Mouse (Mus musculus) intestine, postnatal 0 days (tissue): ENCODE results near the gene Fgf7. TPM values are rescaled to one million over a fixed set of nuclear protein-coding genes. Genes with fewer than 3 reads are reported as not detected.

Experiments used
- ATAC-seq: fragments of 200-750 bp; cut with Nextera tagmentation; 2 replicates; pipeline ENCODE4 v1.8.0; 2017; ENCODE audit warnings: mild to moderate bottlenecking, moderate TSS enrichment, moderate library complexity
- H3K27ac ChIP-seq: fragments of 300-500 bp; sonication (generic); 2 replicates; pipeline ENCODE4 v1.5.1; 2014; ENCODE audit warnings: mild to moderate bottlenecking, low read depth, low read length, moderate library complexity
- H3K27me3 ChIP-seq: fragments of 300-500 bp; sonication (generic); replicated peaks from 2 replicates; pipeline ENCODE4 v1.6.1; 2014; ENCODE audit warnings: low read length, mixed read lengths; ENCODE audit not compliant: control insufficient read depth, insufficient read depth
- H3K36me3 ChIP-seq: fragments of 300-500 bp; sonication (generic); 2 replicates; pipeline ENCODE4 v1.6.1; 2014; ENCODE audit warnings: mild to moderate bottlenecking, moderate library complexity; ENCODE audit not compliant: control insufficient read depth, insufficient read depth
- H3K4me1 ChIP-seq: fragments of 300-500 bp; sonication (generic); replicated peaks from 2 replicates; pipeline ENCODE4 v1.6.1; 2014; ENCODE audit warnings: antibody characterized with exemption, low read length, mixed read lengths; ENCODE audit not compliant: control insufficient read depth, insufficient read depth
- H3K4me2 ChIP-seq: fragments of 300-500 bp; sonication (generic); replicated peaks from 2 replicates; pipeline ENCODE4 v1.6.1; 2014; ENCODE audit warnings: low read depth, mild to moderate bottlenecking, moderate library complexity
- H3K4me3 ChIP-seq: fragments of 300-500 bp; sonication (generic); 2 replicates; pipeline ENCODE4 v1.5.1; 2014; ENCODE audit warnings: low read depth, low read length
- H3K9ac ChIP-seq: fragments of 300-500 bp; sonication (generic); 2 replicates; pipeline ENCODE4 v1.6.1; 2014; ENCODE audit warnings: mild to moderate bottlenecking, low read depth, low read length
- H3K9me3 ChIP-seq: fragments of 300-500 bp; sonication (generic); 2 replicates; pipeline ENCODE4 v1.6.1; 2016; ENCODE audit warnings: mixed run types; ENCODE audit not compliant: control insufficient read depth
- CTCF ChIP-seq: sonication (generic); IDR thresholded peaks from 2 replicates; pipeline ENCODE4 v1.5.1; 2016; ENCODE audit warnings: low read depth, mild to moderate bottlenecking, control low read depth, antibody characterized with exemption, moderate library complexity
- WGBS: fragments of 180-500 bp; shearing (Covaris S2); extraction: QIAGEN DNeasy Blood & Tissue Kit; methylation state at CpG from one replicate; pipeline ENCODE4 v1.1.7; 2014; 5-methylcytosine and 5-hydroxymethylcytosine counted together
- polyA plus RNA-seq: library from polyadenylated mRNA; unstranded; fragments of >200 nt; fragmentation: Nextera tagmentation; extraction: Ambion mirVana; gene quantifications from 2 replicates; pipeline ENCODE4 v1.2.1, GENCODE M21; 2015

The Fgf7 gene
- polyA plus RNA-seq, result 0.95 TPM in 2 replicates

DNA sequence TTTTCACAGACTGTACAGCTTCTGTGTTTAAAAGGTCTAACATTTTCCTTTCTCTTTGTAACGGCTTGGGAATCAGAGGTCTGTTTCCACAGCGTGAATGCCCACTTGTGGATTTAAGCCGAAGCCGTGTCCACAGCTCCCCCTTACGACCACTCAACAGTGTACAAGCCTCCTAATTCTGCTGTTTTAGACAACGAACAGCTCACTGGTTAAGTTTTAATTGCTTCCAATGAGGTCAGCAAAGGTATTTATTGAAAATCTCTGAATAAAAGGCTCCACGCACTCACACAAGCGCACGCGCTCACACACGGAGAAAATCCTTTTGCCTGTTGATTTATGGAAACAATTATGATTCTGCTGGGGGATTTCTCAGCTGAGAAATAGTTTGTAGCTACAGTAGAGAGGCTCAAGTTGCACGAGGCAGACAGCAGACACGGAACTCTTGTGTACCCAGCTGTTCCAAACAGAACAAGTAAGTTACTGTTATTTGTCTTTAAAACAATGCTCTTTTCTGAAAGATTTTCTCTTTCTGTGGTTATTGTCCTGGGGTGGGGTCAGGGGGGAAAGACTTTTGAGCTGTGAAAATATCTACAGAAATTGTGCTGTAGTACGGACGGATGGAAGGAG lies at the start of gene Fgf7:
Gene Fgf7 (plus strand): TSS at position 280 of the 627 bp plus-strand sequence.
- H3K36me3 ChIP-seq, result no peaks in the 10 kb centered on the region
- no peaks in the 10 kb centered on the region for H3K4me1 ChIP-seq
- H3K27ac ChIP-seq, result no peak within 1 kb of the TSS
- H3K9me3 ChIP-seq, result no peaks in the 10 kb centered on the region
- peak within 1 kb of the TSS; percentile 21; the same call in 1 of the 2 replicates for H3K4me2 ChIP-seq
- peak; percentile 67 for TF ChIP-seq CTCF
- 56% methylated on average over 15 of the region's 15 CpGs for WGBS
- ATAC-seq, result no peak
- no peak within 1 kb of the TSS for H3K4me3 ChIP-seq
- H3K27me3 ChIP-seq, result no peaks in the 10 kb centered on the region
- no peak within 1 kb of the TSS for H3K9ac ChIP-seq

DNA sequence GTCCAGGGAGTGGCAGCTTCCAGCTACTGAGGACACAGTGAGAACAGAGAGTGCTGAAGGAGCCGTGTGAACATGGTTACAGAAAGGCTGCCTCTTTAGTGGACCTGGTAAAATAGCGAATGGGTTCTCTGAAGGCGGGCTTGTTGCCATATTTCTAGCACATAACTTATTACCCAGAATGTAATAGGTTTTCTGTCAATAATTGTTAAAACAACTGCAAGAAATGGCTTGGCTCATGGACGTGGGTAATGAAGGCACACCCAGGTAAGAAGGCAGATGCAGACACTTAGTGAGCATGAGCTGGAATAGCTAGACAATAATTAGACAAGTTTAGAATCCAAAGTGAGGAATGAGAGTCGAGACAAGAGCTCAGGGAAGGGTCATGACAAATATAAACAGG lies 32.2 kb upstream of the Fgf7 start:
- 65% methylated on average over 5 of the region's 5 CpGs for WGBS

GRCm38 (mm10) chr2:126006088-126006487 lies 28.4 kb upstream of the Fgf7 start:
- Histone ChIP-seq H3K36me3 (no peaks in the 10 kb centered on the region), H3K4me1 (no peaks in the 10 kb centered on the region), H3K9ac (no peak overlapping the region), H3K4me3 (no peak overlapping the region), H3K27me3 (no peaks in the 10 kb centered on the region), H3K9me3 (no peaks in the 10 kb centered on the region), H3K4me2 (no peak overlapping the region), H3K27ac (no peak overlapping the region)
- no peak for ATAC-seq
- TF ChIP-seq CTCF, result peak; percentile 77
- WGBS, result 39% methylated on average over 3 of the region's 3 CpGs

More for the DNA sequence above, 32.2 kb upstream of the Fgf7 start:
- no peak overlapping the region for H3K9ac ChIP-seq
- TF ChIP-seq CTCF, result no peak
- H3K27ac ChIP-seq, result no peak overlapping the region
- no peak for ATAC-seq
- H3K27me3 ChIP-seq, result no peaks in the 10 kb centered on the region
- no peaks in the 10 kb centered on the region for H3K4me1 ChIP-seq
- H3K9me3 ChIP-seq, result no peaks in the 10 kb centered on the region
- H3K4me3 ChIP-seq, result no peak overlapping the region
- H3K36me3 ChIP-seq, result no peaks in the 10 kb centered on the region
- H3K4me2 ChIP-seq, result no peak overlapping the region

DNA sequence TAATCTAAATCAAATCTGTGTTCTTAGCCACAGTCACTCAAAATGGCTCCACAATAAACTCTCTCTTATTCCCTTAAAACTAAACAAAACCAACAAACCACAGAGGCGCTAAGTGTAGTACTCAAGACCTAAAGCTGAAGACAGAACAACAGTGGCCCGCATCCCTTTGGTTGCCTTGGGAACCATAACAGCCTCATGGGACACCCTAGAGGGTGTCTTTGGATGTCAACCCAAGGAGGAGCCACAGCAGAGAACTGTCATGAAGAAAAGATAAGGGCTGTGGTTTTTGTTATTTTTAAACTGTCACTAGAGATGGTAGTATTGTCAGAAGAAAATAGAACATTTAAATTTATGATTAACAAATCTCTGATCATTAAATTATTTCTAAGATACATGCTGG lies 27.7 kb upstream of the Fgf7 start:
- no peaks in the 10 kb centered on the region for H3K9me3 ChIP-seq
- no peaks in the 10 kb centered on the region for H3K36me3 ChIP-seq
- no peak overlapping the region for H3K27ac ChIP-seq
- no peaks in the 10 kb centered on the region for H3K4me1 ChIP-seq
- ATAC-seq, result no peak
- no peaks in the 10 kb centered on the region for H3K27me3 ChIP-seq
- TF ChIP-seq CTCF, result no peak
- no peak overlapping the region for H3K4me2 ChIP-seq
- 82% methylated on average over 2 of the region's 2 CpGs for WGBS
- no peak overlapping the region for H3K4me3 ChIP-seq
- H3K9ac ChIP-seq, result no peak overlapping the region

DNA sequence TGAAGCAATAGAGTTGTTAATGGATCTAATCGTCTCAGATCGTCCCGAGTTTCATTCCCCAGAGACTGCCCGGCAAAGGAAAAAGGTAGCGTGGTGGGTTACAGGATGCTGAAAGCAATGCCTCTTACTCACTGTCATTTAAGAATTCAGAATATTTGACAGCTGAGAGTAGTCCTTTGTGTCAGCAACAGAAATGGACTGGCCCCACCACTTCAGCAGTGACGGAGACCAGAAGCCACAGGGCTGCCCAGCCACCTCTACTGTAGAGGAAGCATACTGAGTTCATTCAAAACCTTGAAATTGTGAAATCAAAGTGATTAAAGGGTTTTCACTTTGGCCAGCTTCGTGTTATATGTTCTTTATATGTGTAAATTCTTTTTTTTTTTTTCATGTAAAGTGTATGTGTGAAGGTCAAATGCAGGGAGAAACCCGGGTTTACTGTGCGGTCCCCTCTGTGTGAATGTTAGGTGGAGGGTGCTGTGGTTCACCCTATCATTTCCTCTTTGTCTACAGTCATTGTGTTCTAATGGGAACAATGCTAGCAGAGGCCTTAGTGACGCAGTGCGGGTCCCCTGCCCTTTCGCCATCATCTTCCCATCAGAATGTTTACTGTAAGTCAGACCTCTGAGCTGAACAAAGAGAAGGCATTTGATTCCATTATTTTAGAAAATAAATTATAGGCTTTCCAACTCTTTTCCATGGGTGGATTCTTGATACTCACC lies 19.3 kb upstream of the Fgf7 start:
- H3K27me3 ChIP-seq, result no peaks in the 10 kb centered on the region
- no peak overlapping the region for H3K27ac ChIP-seq
- 64% methylated on average over 12 of the region's 12 CpGs for WGBS
- no peaks in the 10 kb centered on the region for H3K36me3 ChIP-seq
- H3K4me3 ChIP-seq, result no peak overlapping the region
- no peak overlapping the region for H3K9ac ChIP-seq
- H3K4me1 ChIP-seq, result no peaks in the 10 kb centered on the region
- no peak for TF ChIP-seq CTCF
- ATAC-seq, result no peak
- no peak overlapping the region for H3K4me2 ChIP-seq
- no peaks in the 10 kb centered on the region for H3K9me3 ChIP-seq

DNA sequence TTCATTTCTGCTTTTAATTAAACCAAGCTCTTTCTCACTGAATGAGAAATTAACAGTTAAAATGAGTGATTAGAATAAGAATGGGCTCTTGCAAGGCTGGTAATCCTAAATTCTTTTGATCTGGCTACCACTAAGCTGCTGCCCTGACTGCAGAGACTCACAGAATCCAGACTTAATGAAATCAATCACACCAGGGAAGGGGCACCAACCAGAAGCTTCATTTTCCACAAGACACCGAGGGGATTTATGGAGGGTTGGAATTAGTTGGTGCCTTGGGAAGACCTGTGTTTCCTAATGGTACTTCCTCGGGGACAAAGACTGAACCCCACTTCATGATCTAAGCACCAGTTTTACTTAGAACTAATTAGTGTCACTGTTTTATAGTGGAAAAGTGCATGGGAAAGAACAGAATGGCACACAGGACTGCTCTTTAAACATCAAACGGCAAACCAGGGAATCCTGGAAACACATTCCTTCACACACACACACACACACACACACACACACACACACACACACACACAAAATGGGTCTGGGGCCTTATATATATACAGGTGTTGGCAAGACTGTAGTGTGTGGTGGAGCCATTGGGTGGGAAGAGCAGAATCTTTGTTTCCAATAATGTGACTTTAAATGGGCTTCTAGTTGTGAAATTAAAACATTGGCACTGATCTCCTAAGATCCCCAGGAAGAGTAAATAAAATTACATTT lies 18.5 kb upstream of the Fgf7 start:
- H3K9ac ChIP-seq, result no peak overlapping the region
- WGBS, result 52% methylated on average over 3 of the region's 3 CpGs
- no peaks in the 10 kb centered on the region for H3K27me3 ChIP-seq
- no peak overlapping the region for H3K4me3 ChIP-seq
- no peaks in the 10 kb centered on the region for H3K36me3 ChIP-seq
- no peaks in the 10 kb centered on the region for H3K4me1 ChIP-seq
- no peak for TF ChIP-seq CTCF
- H3K27ac ChIP-seq, result no peak overlapping the region
- H3K9me3 ChIP-seq, result no peaks in the 10 kb centered on the region
- no peak overlapping the region for H3K4me2 ChIP-seq
- no peak for ATAC-seq
